Mouse (Mus musculus): ENCODE data around the gene Leap2.
A peak's percentile ranks its signal among the peaks of the same experiment; 100 is the strongest.

DNA sequence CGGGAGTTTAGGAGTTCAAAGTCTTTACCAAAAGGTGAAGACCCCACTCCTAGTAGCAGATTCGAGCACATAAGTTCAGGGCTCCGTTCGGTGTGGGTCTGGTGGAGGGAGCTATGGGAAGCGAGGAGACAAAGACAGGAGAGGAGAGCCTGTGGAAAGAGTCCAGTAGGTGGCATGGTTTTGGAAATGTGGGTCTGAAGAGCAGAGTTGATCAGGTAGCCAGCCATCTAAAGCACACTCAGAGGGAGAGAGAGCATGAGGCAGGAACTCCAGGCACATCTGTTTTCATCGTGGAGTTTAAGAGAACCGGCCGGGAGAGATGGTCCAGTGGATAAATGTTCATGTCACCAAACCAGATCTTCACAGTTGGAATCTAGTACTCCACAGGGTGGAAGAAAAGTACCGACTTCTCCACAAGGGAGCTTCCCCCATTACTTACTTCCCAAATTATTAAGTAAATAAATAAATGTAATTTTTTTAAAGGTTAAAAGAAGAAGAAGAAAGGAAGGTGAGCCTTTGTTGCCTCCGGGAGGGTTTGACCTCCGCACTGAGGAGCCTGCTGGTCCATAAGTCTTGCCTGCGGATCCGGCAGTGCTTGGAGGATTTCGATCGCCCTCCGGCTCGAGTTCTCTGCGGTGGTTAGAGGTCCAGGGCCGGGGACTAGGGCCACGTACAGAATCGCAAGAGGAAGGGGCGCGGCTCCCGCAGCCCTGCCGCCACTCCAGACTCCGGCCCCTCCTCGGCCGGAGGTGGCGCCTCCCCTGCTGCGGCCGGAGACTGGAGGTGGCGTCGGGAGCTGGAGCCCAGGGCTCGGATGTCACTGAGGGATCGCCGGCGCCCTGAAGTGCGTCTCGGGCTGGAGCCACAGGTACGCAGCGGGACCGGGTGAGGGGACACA is 33.8 kb upstream of the Leap2 start, which contains the start of the genes Gm10447 and Shroom1:
- TF ChIP-seq CTCF (IDR thresholded peaks at IDR 0.05; ENCODE audit: borderline replicate concordance, insufficient read depth, low read depth, low read length), result peak; percentile 31; the same call in 1 of the 2 replicates
- no peak for TF ChIP-seq POLR2A (IDR thresholded peaks at IDR 0.05; ENCODE audit: borderline replicate concordance, insufficient read depth, low read length)
